Mouse (Mus musculus) kidney, embryonic 14.5 days (tissue): ENCODE results near the gene Ano8. TPM values are rescaled to one million over a fixed set of nuclear protein-coding genes. Genes with fewer than 3 reads are reported as not detected.
A peak's percentile ranks its signal among the peaks of the same experiment; 100 is the strongest.
"Not testable (repeated sequence)": the region's sequence is repeated elsewhere in the genome, so short reads cannot be mapped to it uniquely, and the experiment has no call there.

Source experiments
- ATAC-seq: fragments of 200-750 bp; cut with Nextera tagmentation; 2 replicates; pipeline ENCODE4 v1.8.0; 2017; ENCODE audit warnings: moderate number of reproducible peaks, mild to moderate bottlenecking, moderate TSS enrichment, moderate library complexity; ENCODE audit not compliant: low FRiP score, low TSS enrichment
- H3K27ac ChIP-seq: fragments of 300-500 bp; sonication (generic); 2 replicates; pipeline ENCODE4 v1.5.1; 2014; ENCODE audit warnings: low read depth, mild to moderate bottlenecking, low read length, moderate library complexity, mixed read lengths
- H3K27me3 ChIP-seq: fragments of 300-500 bp; sonication (generic); 2 replicates; pipeline ENCODE4 v1.6.1; 2014; ENCODE audit warnings: mild to moderate bottlenecking, low read length; ENCODE audit not compliant: control insufficient read depth, insufficient read depth
- H3K36me3 ChIP-seq: fragments of 300-500 bp; sonication (generic); 2 replicates; pipeline ENCODE4 v1.6.1; 2014; ENCODE audit warnings: low read length, mixed read lengths; ENCODE audit not compliant: control insufficient read depth, insufficient read depth
- H3K4me1 ChIP-seq: fragments of 300-500 bp; sonication (generic); 2 replicates; pipeline ENCODE4 v1.6.1; 2014; ENCODE audit warnings: low read length, mixed read lengths; ENCODE audit not compliant: control insufficient read depth, insufficient read depth
- H3K4me2 ChIP-seq: fragments of 300-500 bp; sonication (generic); replicated peaks from 2 replicates; pipeline ENCODE4 v1.6.1; 2014; ENCODE audit warnings: low read depth, mild to moderate bottlenecking, low read length
- H3K4me3 ChIP-seq: fragments of 300-500 bp; sonication (generic); 2 replicates; pipeline ENCODE4 v1.5.1; 2014; ENCODE audit warnings: mild to moderate bottlenecking, low read length
- H3K9ac ChIP-seq: fragments of 300-500 bp; sonication (generic); 2 replicates; pipeline ENCODE4 v1.6.1; 2014; ENCODE audit warnings: low read depth, mild to moderate bottlenecking, low read length, moderate library complexity
- H3K9me3 ChIP-seq: fragments of 300-500 bp; sonication (generic); 2 replicates; pipeline ENCODE4 v1.6.1; 2016; ENCODE audit warnings: low read length; ENCODE audit not compliant: control insufficient read depth
- WGBS: fragments of 180-500 bp; shearing (Covaris S2); extraction: QIAGEN DNeasy Blood & Tissue Kit; methylation state at CpG from one replicate; pipeline ENCODE4 v1.1.7; 2014; 5-methylcytosine and 5-hydroxymethylcytosine counted together
- polyA plus RNA-seq: library from polyadenylated mRNA; unstranded; fragments of >200 nt; fragmentation: Nextera tagmentation; extraction: Ambion mirVana; gene quantifications from 2 replicates; pipeline ENCODE4 v1.2.1, GENCODE M21; 2014

Gene Ano8
- polyA plus RNA-seq, 1 experiment from 2014 or later = 3.4 TPM

DNA sequence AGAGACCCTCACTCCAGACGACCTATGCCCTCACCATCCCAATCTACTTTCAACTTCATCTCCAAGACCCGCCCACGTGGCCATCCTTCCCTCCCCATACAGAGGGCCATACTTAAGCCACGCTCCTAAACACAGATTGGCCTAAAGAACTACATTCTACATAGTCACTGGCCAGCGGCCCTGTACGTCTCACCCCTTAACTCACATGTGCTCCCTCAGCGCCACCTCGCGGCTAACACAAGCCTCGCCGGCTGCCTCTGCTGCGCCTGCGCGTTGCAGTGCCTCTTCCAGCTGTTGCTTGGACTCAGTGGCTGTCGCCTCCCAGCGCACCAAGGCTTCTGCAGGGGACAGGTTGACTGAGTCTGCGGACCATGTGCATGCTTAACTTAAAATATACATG lies 35.9 kb upstream of the Ano8 start:
- Histone ChIP-seq H3K4me2 (0 out of 2 replicates have a peak overlapping the region, but pooled peaks have one; percentile 5), H3K9me3 (no peaks in the 10 kb centered on the region), H3K36me3 (no peaks in the 10 kb centered on the region), H3K4me3 (no peak overlapping the region), H3K9ac (no peak overlapping the region), H3K27me3 (peaks cover 20% of the 10 kb centered on the region), H3K4me1 (peaks cover 9% of the 10 kb centered on the region; the same call in 1 of the 2 replicates), H3K27ac (no peak overlapping the region)
- peak; percentile 85 for ATAC-seq
- WGBS = 3% methylated on average over 17 of the region's 17 CpGs

DNA sequence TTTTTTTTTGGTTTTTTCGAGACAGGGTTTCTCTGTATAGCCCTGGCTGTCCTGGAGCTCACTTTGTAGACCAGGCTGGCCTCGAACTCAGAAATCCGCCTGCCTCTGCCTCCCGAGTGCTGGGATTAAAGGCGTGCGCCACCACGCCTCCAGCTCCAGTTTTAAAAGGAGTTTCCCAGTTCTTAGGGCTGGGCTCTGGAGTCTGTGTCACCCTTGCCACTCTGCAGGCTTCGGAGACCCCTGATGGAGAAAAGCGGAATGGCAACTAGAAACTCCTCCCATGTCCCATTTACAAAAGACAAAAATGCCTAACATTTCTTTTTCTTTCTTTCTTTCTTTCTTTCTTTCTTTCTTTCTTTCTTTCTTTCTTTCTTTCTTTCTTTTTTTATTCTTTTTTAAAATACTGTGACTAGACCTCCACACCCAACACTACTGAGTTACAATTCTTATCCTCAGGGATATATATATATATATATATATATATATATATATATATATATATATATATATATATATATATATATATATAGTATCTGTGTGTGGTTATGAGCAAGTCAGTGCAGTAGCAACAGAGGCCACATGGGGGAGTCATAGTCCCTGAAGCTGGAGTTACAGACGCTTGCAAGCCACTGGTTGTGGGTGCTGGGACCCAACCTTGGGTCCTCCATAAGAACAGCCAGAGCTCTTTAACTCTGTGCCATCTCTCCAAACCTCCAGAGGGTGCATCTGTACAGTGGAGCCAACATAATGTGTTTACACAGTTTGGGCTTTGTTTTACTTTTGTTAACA lies 33.5 kb upstream of the Ano8 start:
- not testable (repeated sequence) for H3K4me3 ChIP-seq, H3K9me3 ChIP-seq, H3K9ac ChIP-seq, H3K36me3 ChIP-seq, H3K27me3 ChIP-seq, H3K27ac ChIP-seq, H3K4me1 ChIP-seq, ATAC-seq, H3K4me2 ChIP-seq
- WGBS = 49% methylated on average over 9 of the region's 10 CpGs

DNA sequence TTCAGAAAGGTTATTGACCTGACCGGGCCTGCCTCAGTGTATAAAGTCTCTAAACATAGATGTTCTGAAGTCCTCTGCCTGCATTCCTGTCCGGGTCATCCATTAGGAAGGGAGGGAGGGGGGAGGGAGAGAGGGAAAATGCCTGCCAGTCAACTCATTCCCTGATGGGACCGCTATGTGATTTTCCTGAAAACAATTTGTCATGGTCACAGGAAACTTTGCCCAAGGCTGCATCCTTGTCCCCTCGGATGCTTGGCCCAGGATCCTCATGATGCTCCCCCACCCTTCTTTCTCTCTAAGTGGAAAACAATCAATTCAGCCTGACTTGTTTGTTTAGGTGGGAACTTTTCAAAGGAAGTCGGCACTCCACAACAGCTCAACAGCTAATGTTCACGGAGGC lies 31.0 kb upstream of the Ano8 start:
- WGBS = 14% methylated on average over 6 of the region's 6 CpGs
- H3K27me3 ChIP-seq = no peaks in the 10 kb centered on the region
- peak overlapping the region; percentile 20; the same call in 1 of the 2 replicates for H3K27ac ChIP-seq
- no peaks in the 10 kb centered on the region for H3K4me1 ChIP-seq
- H3K4me3 ChIP-seq = no peak overlapping the region
- ATAC-seq = no peak
- no peaks in the 10 kb centered on the region for H3K9me3 ChIP-seq
- no peak overlapping the region for H3K4me2 ChIP-seq
- H3K9ac ChIP-seq = no peak overlapping the region
- no peaks in the 10 kb centered on the region for H3K36me3 ChIP-seq

DNA sequence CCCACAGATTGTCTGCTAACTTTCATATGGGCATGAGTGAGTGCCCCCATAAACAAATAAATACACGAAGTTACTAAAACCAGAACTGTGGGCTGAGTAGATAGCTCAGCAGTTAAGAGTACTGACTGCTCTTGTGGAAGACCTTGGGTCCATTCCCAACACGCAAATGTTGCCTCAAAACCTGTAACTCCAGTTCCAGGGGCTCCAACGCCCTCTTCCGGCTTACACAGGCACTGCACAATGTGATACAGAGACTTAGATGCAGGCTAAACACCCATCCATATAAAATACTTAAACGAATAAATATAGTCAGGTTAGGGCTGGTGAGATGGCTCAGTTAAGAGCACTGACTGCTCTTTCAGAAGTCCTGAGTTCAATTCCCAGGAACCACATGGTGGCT lies 29.3 kb upstream of the Ano8 start:
- no peak overlapping the region for H3K4me3 ChIP-seq
- no peak overlapping the region for H3K4me2 ChIP-seq
- WGBS = 79% methylated on average over 5 of the region's 5 CpGs
- H3K36me3 ChIP-seq = no peaks in the 10 kb centered on the region
- no peak overlapping the region for H3K9ac ChIP-seq
- H3K9me3 ChIP-seq = no peaks in the 10 kb centered on the region
- ATAC-seq = no peak
- no peaks in the 10 kb centered on the region for H3K4me1 ChIP-seq
- no peaks in the 10 kb centered on the region for H3K27me3 ChIP-seq
- no peak overlapping the region for H3K27ac ChIP-seq

DNA sequence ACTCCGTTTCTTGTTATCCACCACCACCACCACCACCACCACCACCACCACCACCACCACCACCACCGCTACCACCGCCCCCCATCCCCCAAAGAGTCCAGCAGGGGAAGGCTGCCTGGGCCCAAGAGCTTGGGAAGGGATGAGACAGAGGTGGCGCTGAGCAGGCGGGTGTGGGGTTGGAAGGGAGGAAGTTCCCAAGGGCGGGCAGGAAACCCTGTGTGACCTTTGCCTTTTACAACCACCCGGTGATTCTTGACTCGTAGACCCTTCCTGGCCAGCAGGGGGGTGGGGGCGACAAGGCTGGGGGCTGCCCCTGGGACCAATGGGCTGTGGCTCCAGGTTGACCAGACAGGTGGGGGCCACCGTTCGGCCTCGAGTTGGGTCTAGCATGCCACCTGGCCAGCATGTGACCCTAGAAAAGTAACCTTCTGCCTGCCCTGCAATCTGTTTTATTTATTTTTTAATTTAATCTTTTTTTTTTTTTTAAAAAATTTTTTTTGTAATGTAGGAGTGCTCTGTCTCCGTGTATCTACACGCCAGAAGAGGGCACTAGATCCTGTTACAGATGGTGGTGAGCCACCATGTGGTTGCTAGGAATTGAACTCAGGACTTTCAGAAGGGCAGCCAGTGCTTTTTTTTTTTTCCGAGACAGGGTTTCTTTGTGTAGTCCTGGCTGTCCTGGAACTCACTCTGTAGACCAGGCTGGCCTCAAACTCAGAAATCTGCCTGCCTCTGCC lies 27.4 kb upstream of the Ano8 start:
- no peak for ATAC-seq
- no peak overlapping the region for H3K4me2 ChIP-seq
- H3K27me3 ChIP-seq = peaks cover 8% of the 10 kb centered on the region
- no peaks in the 10 kb centered on the region for H3K9me3 ChIP-seq
- no peak overlapping the region for H3K4me3 ChIP-seq
- H3K9ac ChIP-seq = no peak overlapping the region
- no peak overlapping the region for H3K27ac ChIP-seq
- no peaks in the 10 kb centered on the region for H3K36me3 ChIP-seq
- H3K4me1 ChIP-seq = peaks cover 2% of the 10 kb centered on the region; the same call in 1 of the 2 replicates
- 69% methylated on average over 15 of the region's 15 CpGs for WGBS

DNA sequence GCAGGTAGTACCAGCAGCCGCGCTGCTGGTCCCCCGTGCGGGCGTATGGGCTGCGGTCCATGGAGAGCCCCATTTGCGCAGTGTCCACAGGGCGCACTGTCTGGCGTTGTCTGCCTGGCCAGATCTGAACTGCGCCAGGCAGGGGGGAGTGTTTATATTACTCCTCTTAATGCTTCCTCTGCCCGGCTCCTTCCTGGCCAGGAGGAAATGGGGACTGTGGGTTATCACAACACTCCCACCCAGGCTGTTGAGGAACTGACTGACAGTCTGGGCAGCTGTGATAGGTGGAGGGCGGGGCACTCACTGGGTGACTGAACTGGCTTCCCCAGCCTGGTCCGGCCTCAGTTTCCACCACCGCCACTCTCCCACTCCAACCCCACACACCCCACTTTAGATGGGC lies 25.9 kb upstream of the Ano8 start, which contains the start of gene Plvap:
TSS of gene Plvap (minus strand) at position 109 of the 400 bp plus-strand sequence.
- H3K27me3 ChIP-seq = peaks cover 21% of the 10 kb centered on the region
- 0 out of 2 replicates have a peak within 1 kb of the TSS, but pooled peaks have one; percentile 48 for H3K27ac ChIP-seq
- no peaks in the 10 kb centered on the region for H3K9me3 ChIP-seq
- H3K9ac ChIP-seq = peak within 1 kb of the TSS; percentile 37; the same call in 1 of the 2 replicates
- H3K36me3 ChIP-seq = no peaks in the 10 kb centered on the region
- 25% methylated on average over 14 of the region's 14 CpGs for WGBS
- peaks cover 11% of the 10 kb centered on the region; the same call in 1 of the 2 replicates for H3K4me1 ChIP-seq
- ATAC-seq = peak; percentile 49
- H3K4me3 ChIP-seq = peak within 1 kb of the TSS; percentile 27
- peak within 1 kb of the TSS; percentile 26; the same call in 1 of the 2 replicates for H3K4me2 ChIP-seq

DNA sequence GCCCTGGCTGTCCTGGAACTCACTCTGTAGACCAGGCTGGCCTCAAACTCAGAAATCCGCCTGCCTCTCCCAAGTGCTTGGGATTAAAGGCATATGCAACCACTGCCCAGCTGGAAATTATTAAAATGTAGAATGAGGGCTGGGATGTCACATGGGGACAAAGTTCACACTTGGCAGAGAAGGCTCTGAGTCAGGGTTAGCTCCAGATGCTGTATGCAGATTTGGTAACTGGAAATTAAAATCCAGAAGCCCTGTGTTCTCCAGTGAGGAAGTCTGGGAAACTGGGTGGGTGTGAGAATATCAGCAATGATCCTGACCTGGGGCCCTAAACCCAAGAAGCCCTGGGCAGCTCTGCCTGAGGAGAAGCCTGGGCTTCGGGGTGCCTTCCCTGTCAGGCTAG lies 23.6 kb upstream of the Ano8 start:
- ATAC-seq = no peak
- H3K9ac ChIP-seq = 0 out of 2 replicates have a peak overlapping the region, but pooled peaks have one; percentile 8
- H3K27me3 ChIP-seq = peaks cover 29% of the 10 kb centered on the region
- H3K9me3 ChIP-seq = no peaks in the 10 kb centered on the region
- H3K4me3 ChIP-seq = peak overlapping the region; percentile 27; the same call in 1 of the 2 replicates
- peaks cover 11% of the 10 kb centered on the region; the same call in 1 of the 2 replicates for H3K4me1 ChIP-seq
- whole genome bisulfite sequencing = 78% methylated on average over 2 of the region's 2 CpGs
- no peak overlapping the region for H3K27ac ChIP-seq
- peak overlapping the region; percentile 26; the same call in 1 of the 2 replicates for H3K4me2 ChIP-seq
- H3K36me3 ChIP-seq = no peaks in the 10 kb centered on the region

DNA sequence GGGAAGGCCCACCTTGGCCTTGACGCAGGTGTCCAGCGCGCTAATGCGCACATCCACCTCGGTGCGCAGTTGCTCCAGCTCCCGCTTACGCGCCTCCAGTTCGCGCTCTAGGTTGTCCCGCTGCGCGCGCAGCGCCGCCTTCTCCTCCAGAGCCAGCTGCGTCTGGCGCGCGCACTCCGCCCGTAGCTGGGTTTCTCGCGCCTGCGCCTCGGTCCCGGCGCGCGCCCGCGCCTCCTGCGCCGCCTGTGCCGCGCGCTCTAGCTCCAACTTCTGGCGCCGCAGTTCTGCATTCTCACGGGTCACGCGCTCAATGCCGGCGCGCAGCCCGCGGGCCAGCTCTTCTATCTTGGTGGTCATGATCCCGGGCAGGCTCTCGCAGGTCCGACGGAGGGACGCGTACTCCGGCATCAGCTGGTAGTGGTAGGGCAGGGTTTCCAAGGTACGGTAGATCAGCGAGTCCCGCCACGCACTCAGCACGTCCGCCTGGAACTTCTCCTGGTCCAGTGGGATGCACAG lies 21.9 kb upstream of the Ano8 start:
- peak overlapping the region; percentile 47 for H3K9ac ChIP-seq
- under 1% methylated on average over 61 of the region's 61 CpGs for WGBS
- peaks cover 11% of the 10 kb centered on the region; the same call in 1 of the 2 replicates for H3K4me1 ChIP-seq
- H3K36me3 ChIP-seq = no peaks in the 10 kb centered on the region
- peak overlapping the region; percentile 47 for H3K4me3 ChIP-seq
- H3K27ac ChIP-seq = no peak overlapping the region
- no peaks in the 10 kb centered on the region for H3K9me3 ChIP-seq
- ATAC-seq = peak; percentile 71
- peaks cover 29% of the 10 kb centered on the region for H3K27me3 ChIP-seq
- H3K4me2 ChIP-seq = peak overlapping the region; percentile 80
